Mouse (Mus musculus) forebrain, embryonic 12.5 days (tissue): ENCODE measurements around the gene Slc4a10. TPM values are rescaled to one million over a fixed set of nuclear protein-coding genes. Genes with fewer than 3 reads are reported as not detected.

Experiments
- ATAC-seq: fragments of 200-750 bp; cut with Nextera tagmentation; 2 replicates; pipeline ENCODE4 v1.8.0; 2017; ENCODE audit warnings: moderate TSS enrichment; ENCODE audit not compliant: low FRiP score
- H3K27ac ChIP-seq: fragments of 300-500 bp; sonication (generic); 2 replicates; pipeline ENCODE4 v1.5.1; 2016; ENCODE audit warnings: mild to moderate bottlenecking
- H3K27me3 ChIP-seq: fragments of 300-500 bp; sonication (generic); 2 replicates; pipeline ENCODE4 v1.6.1; 2016; ENCODE audit warnings: mild to moderate bottlenecking
- H3K36me3 ChIP-seq: fragments of 300-500 bp; sonication (generic); replicated peaks from 2 replicates; pipeline ENCODE4 v1.6.1; 2016; ENCODE audit warnings: mild to moderate bottlenecking
- H3K4me1 ChIP-seq: fragments of 300-500 bp; sonication (generic); 2 replicates; pipeline ENCODE4 v1.6.1; 2016
- H3K4me2 ChIP-seq: fragments of 300-500 bp; sonication (generic); 2 replicates; pipeline ENCODE4 v1.6.1; 2016; ENCODE audit warnings: mild to moderate bottlenecking, moderate library complexity
- H3K4me3 ChIP-seq: fragments of 300-500 bp; sonication (generic); replicated peaks from 2 replicates; pipeline ENCODE4 v1.5.1; 2016; ENCODE audit warnings: mild to moderate bottlenecking
- H3K9ac ChIP-seq: fragments of 300-500 bp; sonication (generic); 2 replicates; pipeline ENCODE4 v1.6.1; 2016; ENCODE audit warnings: mild to moderate bottlenecking
- H3K9me3 ChIP-seq: fragments of 300-500 bp; sonication (generic); 2 replicates; pipeline ENCODE4 v1.6.1; 2016
- WGBS: fragments of 180-500 bp; shearing (Covaris S2); methylation state at CpG from one replicate; pipeline ENCODE4 v1.1.7; 2016; 5-methylcytosine and 5-hydroxymethylcytosine counted together
- polyA plus RNA-seq: library from polyadenylated mRNA; unstranded; fragments of >200 nt; fragmentation: Nextera tagmentation; extraction: Ambion mirVana; gene quantifications from 2 replicates; pipeline ENCODE4 v1.2.1, GENCODE M21; 2016

Slc4a10 gene
- polyA plus RNA-seq, 1 experiment from 2014 or later = 1.6 TPM

DNA sequence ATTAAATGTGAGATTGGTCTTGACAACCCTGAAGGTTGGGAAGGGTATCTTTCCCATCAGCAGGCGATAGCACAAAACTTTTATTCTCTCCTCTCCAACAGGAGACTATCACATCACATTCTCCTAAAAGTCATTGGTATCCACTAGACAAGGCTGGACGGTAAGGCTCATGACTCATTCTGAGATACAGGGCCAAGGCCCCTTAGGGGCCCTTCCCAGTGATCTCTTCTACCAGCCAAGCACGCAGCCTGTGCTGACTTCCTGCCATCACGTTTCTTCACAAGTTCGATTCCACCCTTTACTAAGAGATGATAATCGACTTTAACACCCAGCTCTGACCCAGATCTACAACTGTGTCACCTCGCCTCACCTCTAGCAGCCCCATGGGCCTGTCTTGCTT, 290.8 kb downstream of the Slc4a10 start:
- no peaks in the 10 kb centered on the region for H3K27me3 ChIP-seq
- no peaks in the 10 kb centered on the region for H3K36me3 ChIP-seq
- H3K4me3 ChIP-seq = no peak overlapping the region
- no peak overlapping the region for H3K9ac ChIP-seq
- 94% methylated on average over 7 of the region's 7 CpGs for WGBS
- no peak for ATAC-seq
- no peak overlapping the region for H3K27ac ChIP-seq
- no peak overlapping the region for H3K4me2 ChIP-seq
- H3K4me1 ChIP-seq = peaks cover 6% of the 10 kb centered on the region
- no peaks in the 10 kb centered on the region for H3K9me3 ChIP-seq

- H3K4me3 ChIP-seq = no peak overlapping the region
- H3K9me3 ChIP-seq = no peaks in the 10 kb centered on the region
- no peak overlapping the region for H3K27ac ChIP-seq
- H3K27me3 ChIP-seq = peaks cover 6% of the 10 kb centered on the region; the same call in 1 of the 2 replicates
- no peak for ATAC-seq
- peaks cover 8% of the 10 kb centered on the region for H3K4me1 ChIP-seq
- WGBS = 73% methylated on average over 4 of the region's 4 CpGs
- no peak overlapping the region for H3K4me2 ChIP-seq
- no peak overlapping the region for H3K9ac ChIP-seq
- H3K36me3 ChIP-seq = no peaks in the 10 kb centered on the region
Measured at GRCm38 (mm10) chr2:62339222-62339944, 293.1 kb downstream of the Slc4a10 start.

DNA sequence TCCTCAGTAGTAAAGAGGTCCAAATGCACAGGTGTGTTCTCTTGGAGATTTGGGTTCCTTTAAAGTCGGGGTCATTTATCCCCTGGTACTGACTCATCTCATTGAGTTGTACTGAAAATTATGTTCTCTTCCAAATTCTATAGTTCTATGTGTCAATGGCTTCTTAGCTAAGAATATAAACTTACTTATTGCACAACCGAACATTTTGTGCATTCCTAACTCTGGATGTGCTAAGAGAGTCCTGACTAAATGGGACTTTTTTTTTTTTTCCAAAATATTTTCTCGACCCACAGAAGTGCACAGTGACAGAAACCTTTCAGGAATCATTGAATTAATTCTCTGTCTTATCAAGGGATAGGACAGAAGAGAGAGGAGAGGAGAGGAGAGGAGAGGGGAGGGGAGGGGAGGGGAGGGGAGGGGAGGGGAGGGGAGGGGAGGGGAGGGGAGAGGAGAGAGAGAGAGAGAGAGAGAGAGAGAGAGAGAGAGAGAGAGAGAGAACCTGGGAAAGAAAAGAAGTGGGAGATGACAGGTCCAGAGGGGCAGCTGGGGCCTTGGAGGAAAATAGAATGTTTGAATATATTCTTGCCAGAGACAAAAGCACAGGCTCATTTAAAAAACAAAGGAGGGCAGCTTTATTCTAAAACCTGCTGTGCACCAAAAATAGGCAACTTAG, 294.9 kb downstream of the Slc4a10 start:
- 67% methylated on average over 3 of the region's 3 CpGs for WGBS
- no peak overlapping the region for H3K9ac ChIP-seq
- no peak overlapping the region for H3K4me3 ChIP-seq
- ATAC-seq = no peak
- H3K36me3 ChIP-seq = no peaks in the 10 kb centered on the region
- H3K27me3 ChIP-seq = peaks cover 6% of the 10 kb centered on the region; the same call in 1 of the 2 replicates
- H3K4me2 ChIP-seq = peak overlapping the region; percentile 44
- no peak overlapping the region for H3K27ac ChIP-seq
- H3K9me3 ChIP-seq = no peaks in the 10 kb centered on the region
- H3K4me1 ChIP-seq = peaks cover 8% of the 10 kb centered on the region

GRCm38 (mm10) chr2:62341734-62342128, 295.5 kb downstream of the Slc4a10 start:
- WGBS = 12% methylated on average over 14 of the region's 14 CpGs
- H3K4me2 ChIP-seq = peak overlapping the region; percentile 44
- H3K9me3 ChIP-seq = no peaks in the 10 kb centered on the region
- H3K36me3 ChIP-seq = no peaks in the 10 kb centered on the region
- peaks cover 6% of the 10 kb centered on the region; the same call in 1 of the 2 replicates for H3K27me3 ChIP-seq
- H3K27ac ChIP-seq = no peak overlapping the region
- no peak overlapping the region; the same call in 1 of the 2 replicates for H3K4me3 ChIP-seq
- 0 out of 2 replicates have a peak, but pooled peaks have one; percentile 36 for ATAC-seq
- H3K4me1 ChIP-seq = peaks cover 8% of the 10 kb centered on the region
- no peak overlapping the region for H3K9ac ChIP-seq

DNA sequence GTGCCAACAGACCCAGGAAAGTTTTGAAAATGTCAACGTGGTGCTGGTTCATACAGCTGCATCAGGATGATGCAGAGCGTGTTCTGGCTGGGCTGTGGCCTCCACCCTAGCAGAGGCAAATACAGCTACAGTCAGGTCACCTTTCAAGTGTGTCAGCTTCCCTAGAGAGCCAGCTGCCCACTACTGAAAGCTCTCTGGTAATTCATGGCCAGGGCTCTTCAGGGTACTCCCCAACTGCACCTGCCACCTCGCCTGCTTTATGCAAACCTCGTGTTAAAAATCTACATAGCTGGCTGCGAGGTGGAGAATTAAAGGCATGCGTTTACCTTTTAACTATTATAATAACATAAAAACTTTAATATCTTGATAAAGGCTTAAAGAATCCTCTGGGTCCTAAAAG, 298.1 kb downstream of the Slc4a10 start:
- Histone ChIP-seq H3K9ac (no peak overlapping the region), H3K4me2 (no peak overlapping the region), H3K36me3 (no peaks in the 10 kb centered on the region), H3K9me3 (no peaks in the 10 kb centered on the region), H3K4me1 (peaks cover 8% of the 10 kb centered on the region), H3K4me3 (no peak overlapping the region), H3K27me3 (peaks cover 6% of the 10 kb centered on the region; the same call in 1 of the 2 replicates), H3K27ac (no peak overlapping the region)
- WGBS = 61% methylated on average over 6 of the region's 6 CpGs
- ATAC-seq = no peak

GRCm38 (mm10) chr2:62346771-62347170, 300.5 kb downstream of the Slc4a10 start:
- WGBS = 27% methylated on average over 1 of the region's 1 CpGs
- no peaks in the 10 kb centered on the region for H3K9me3 ChIP-seq

GRCm38 (mm10) chr2:62347762-62348161, 301.5 kb downstream of the Slc4a10 start:
- 96% methylated on average over 9 of the region's 9 CpGs for WGBS
- Histone ChIP-seq H3K4me2 (no peak overlapping the region), H3K27ac (no peak overlapping the region), H3K36me3 (no peaks in the 10 kb centered on the region), H3K4me3 (no peak overlapping the region), H3K9me3 (no peaks in the 10 kb centered on the region), H3K9ac (no peak overlapping the region), H3K27me3 (peaks cover 6% of the 10 kb centered on the region; the same call in 1 of the 2 replicates), H3K4me1 (no peaks in the 10 kb centered on the region)
- ATAC-seq = no peak

More at GRCm38 (mm10) chr2:62346771-62347170, 300.5 kb downstream of the Slc4a10 start:
- no peak overlapping the region for H3K9ac ChIP-seq
- H3K36me3 ChIP-seq = no peaks in the 10 kb centered on the region
- ATAC-seq = no peak
- H3K27ac ChIP-seq = no peak overlapping the region
- no peak overlapping the region for H3K4me2 ChIP-seq
- peaks cover 5% of the 10 kb centered on the region for H3K4me1 ChIP-seq
- peaks cover 6% of the 10 kb centered on the region; the same call in 1 of the 2 replicates for H3K27me3 ChIP-seq
- H3K4me3 ChIP-seq = no peak overlapping the region

- H3K4me3 ChIP-seq = no peak overlapping the region
- no peak overlapping the region for H3K27ac ChIP-seq
- 87% methylated on average over 3 of the region's 3 CpGs for WGBS
- peaks cover 7% of the 10 kb centered on the region for H3K4me1 ChIP-seq
- no peaks in the 10 kb centered on the region for H3K9me3 ChIP-seq
- ATAC-seq = no peak
- no peaks in the 10 kb centered on the region for H3K36me3 ChIP-seq
- H3K9ac ChIP-seq = no peak overlapping the region
- no peak overlapping the region for H3K4me2 ChIP-seq
- H3K27me3 ChIP-seq = no peaks in the 10 kb centered on the region
Measured at GRCm38 (mm10) chr2:62352035-62352434, 305.8 kb downstream of the Slc4a10 start.

- Histone ChIP-seq H3K27me3 (no peaks in the 10 kb centered on the region), H3K4me1 (peaks cover 7% of the 10 kb centered on the region), H3K4me3 (no peak overlapping the region), H3K4me2 (no peak overlapping the region), H3K27ac (0 out of 2 replicates have a peak overlapping the region, but pooled peaks have one; percentile 1), H3K9me3 (no peaks in the 10 kb centered on the region), H3K36me3 (no peaks in the 10 kb centered on the region), H3K9ac (no peak overlapping the region)
- ATAC-seq = peak; percentile 61
- WGBS = 16% methylated on average over 6 of the region's 6 CpGs
Measured at GRCm38 (mm10) chr2:62355766-62356165, 309.5 kb downstream of the Slc4a10 start.

GRCm38 (mm10) chr2:62356606-62357005, 310.3 kb downstream of the Slc4a10 start:
- Histone ChIP-seq H3K36me3 (no peaks in the 10 kb centered on the region), H3K9me3 (no peaks in the 10 kb centered on the region), H3K27ac (no peak overlapping the region; the same call in 1 of the 2 replicates), H3K4me2 (no peak overlapping the region), H3K4me3 (no peak overlapping the region), H3K27me3 (no peaks in the 10 kb centered on the region), H3K4me1 (peaks cover 7% of the 10 kb centered on the region), H3K9ac (no peak overlapping the region)
- WGBS = 87% methylated on average over 14 of the region's 14 CpGs
- no peak for ATAC-seq

DNA sequence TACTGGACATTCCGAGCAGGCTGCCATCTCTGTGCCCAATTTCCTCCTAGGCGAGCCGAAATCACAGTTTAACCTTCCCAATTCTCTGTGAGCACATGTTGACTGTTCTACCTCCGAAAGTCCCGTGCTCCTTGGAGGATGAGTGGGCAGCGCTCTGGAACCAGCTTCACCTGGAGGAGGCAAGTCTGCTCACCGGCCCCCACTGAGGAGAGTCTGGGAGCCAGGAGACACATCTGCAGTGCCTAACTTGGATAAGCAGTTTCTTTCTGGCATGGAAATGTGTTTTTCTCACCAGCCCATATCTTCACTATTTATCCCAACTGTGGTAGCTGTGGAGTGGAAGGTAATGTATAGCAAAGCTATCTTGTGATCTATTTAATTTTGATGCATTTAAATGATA, 311.0 kb downstream of the Slc4a10 start:
- Histone ChIP-seq H3K9me3 (no peaks in the 10 kb centered on the region), H3K27ac (no peak overlapping the region), H3K36me3 (no peaks in the 10 kb centered on the region), H3K4me1 (peaks cover 7% of the 10 kb centered on the region), H3K4me3 (no peak overlapping the region), H3K27me3 (no peaks in the 10 kb centered on the region), H3K4me2 (no peak overlapping the region), H3K9ac (no peak overlapping the region)
- WGBS = 86% methylated on average over 7 of the region's 7 CpGs
- ATAC-seq = no peak

- Histone ChIP-seq H3K4me1 (peaks cover 3% of the 10 kb centered on the region), H3K9ac (no peak overlapping the region), H3K9me3 (no peaks in the 10 kb centered on the region), H3K36me3 (no peaks in the 10 kb centered on the region), H3K27ac (no peak overlapping the region), H3K27me3 (no peaks in the 10 kb centered on the region), H3K4me3 (no peak overlapping the region), H3K4me2 (no peak overlapping the region)
- no peak for ATAC-seq
- 79% methylated on average over 6 of the region's 6 CpGs for WGBS
Measured at GRCm38 (mm10) chr2:62360872-62361271, 314.6 kb downstream of the Slc4a10 start.
